Mouse (Mus musculus): ENCODE results near the gene Grid2. TPM values are rescaled to one million over a fixed set of nuclear protein-coding genes. Genes with fewer than 3 reads are reported as not detected.

Gene Grid2
- polyA plus RNA-seq, 1 experiment from 2014 or later = 1.3 TPM

DNA sequence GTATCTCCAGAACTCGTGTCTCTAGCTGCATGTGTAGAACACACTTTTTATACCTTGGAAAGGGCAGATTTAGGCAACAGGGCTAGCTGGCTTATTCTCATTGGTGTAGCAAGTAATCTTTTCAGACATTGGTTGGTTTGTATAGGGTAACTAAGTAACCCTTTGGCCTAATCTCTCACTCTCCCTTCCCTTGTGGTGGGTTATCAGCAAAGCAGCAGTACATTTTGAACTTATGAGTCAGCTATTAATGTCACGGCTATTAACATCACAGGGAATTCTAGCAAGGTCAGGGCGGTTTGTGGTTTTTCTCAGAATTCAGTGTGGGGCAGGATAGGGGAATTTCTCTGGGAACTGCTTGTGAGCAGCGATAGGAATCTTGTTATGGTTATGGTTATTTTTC, 1007.8 kb downstream of the Grid2 start:
- Histone ChIP-seq H3K9me3 (no peaks in the 10 kb centered on the region), H3K4me1 (no peaks in the 10 kb centered on the region), H3K36me3 (no peaks in the 10 kb centered on the region), H3K4me2 (no peak overlapping the region), H3K4me3 (no peak overlapping the region), H3K9ac (no peak overlapping the region), H3K27ac (no peak overlapping the region), H3K27me3 (no peaks in the 10 kb centered on the region)
- 95% methylated on average over 4 of the region's 4 CpGs for WGBS
- no peak for ATAC-seq (ENCODE audit: insufficient number of reproducible peaks, low FRiP score, low TSS enrichment, low read depth)

DNA sequence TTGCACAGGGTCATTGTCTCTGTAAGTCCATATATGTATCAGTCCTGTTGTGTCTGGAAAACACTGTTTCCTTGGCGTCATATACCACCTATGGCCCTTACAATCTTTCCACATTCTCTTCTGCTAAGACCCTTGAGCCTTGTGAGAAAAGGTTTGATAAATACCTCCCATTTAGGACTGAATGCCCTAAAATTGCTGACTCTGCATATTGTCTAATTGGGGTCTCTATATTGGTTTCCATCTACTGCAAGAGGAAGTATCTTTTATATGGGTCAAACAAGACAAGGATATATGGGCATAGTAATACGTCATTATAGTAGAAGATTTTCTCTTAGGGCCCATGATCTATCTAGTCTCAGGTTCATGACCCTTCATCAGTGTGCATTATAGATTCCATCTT, 1008.5 kb downstream of the Grid2 start:
- Histone ChIP-seq H3K4me1 (no peaks in the 10 kb centered on the region), H3K36me3 (no peaks in the 10 kb centered on the region), H3K27me3 (no peaks in the 10 kb centered on the region), H3K9ac (no peak overlapping the region), H3K4me3 (no peak overlapping the region), H3K27ac (no peak overlapping the region), H3K9me3 (no peaks in the 10 kb centered on the region), H3K4me2 (no peak overlapping the region)
- WGBS = 88% methylated on average over 2 of the region's 2 CpGs
- no peak for ATAC-seq (ENCODE audit: insufficient number of reproducible peaks, low FRiP score, low TSS enrichment, low read depth)

DNA sequence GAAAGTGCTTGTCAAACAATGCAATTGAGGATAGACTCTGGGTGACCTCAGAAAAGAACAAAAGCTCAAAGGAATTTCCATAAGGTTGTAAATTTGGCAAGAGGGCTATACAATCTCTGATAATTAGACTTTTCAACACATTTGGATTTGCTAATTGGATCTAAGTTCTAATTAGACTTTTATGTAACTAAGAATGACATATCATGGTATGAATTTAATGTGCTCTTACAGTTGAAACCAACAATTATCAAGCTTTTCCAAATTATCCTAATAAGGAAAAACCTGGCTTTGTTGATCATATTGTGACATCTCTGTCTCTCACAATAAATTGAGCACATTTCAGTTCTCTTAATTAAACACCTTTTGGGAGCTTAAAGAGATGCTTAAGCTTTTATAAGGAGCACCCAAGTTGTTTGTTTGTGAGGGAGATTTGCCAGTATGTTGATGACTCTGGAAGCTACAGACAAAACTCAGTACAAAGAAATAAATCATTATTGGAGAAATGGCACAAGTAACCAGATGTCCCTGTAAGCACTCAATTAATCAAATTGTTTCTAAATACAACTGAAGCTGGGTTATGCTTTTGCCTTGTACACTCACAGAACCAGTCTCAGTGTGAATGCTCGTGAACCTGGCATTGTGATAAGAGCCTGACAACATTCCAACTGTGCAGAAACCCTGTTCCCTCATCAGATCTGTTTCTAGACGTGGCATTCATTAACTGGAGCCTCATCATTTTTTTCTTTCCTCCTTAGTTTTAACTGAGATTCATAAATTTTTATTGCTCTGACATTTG, 1018.8 kb downstream of the Grid2 start:
- Histone ChIP-seq H3K27me3 (no peaks in the 10 kb centered on the region), H3K4me3 (no peak overlapping the region), H3K36me3 (no peaks in the 10 kb centered on the region), H3K27ac (no peak overlapping the region), H3K4me1 (no peaks in the 10 kb centered on the region), H3K9ac (no peak overlapping the region), H3K9me3 (no peaks in the 10 kb centered on the region), H3K4me2 (no peak overlapping the region)
- 26% methylated on average over 2 of the region's 2 CpGs for WGBS
- ATAC-seq (ENCODE audit: insufficient number of reproducible peaks, low FRiP score, low TSS enrichment, low read depth) = no peak

DNA sequence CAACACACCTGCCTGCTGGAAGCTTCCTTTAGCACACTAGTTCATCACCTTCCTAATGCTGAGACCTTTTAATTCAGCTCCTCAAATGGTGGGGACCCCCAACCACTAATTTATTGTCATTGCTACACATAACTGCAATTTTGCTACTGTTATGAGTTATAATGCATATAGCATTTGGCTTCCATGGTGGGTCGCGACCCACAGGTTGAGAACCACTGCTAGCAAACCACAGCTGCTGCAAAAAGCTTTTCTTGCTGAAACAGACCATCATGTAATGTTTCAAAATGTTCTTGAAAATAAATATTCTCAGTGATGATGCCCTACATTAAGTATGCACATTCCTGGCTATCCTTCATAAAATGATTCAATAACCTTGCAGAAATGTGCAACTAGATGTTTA, 1024.3 kb downstream of the Grid2 start:
- Histone ChIP-seq H3K9ac (no peak overlapping the region), H3K4me2 (no peak overlapping the region), H3K4me1 (no peaks in the 10 kb centered on the region), H3K36me3 (no peaks in the 10 kb centered on the region), H3K27ac (no peak overlapping the region), H3K4me3 (no peak overlapping the region), H3K9me3 (no peaks in the 10 kb centered on the region), H3K27me3 (no peaks in the 10 kb centered on the region)
- 81% methylated on average over 2 of the region's 2 CpGs for whole genome bisulfite sequencing
- ATAC-seq (ENCODE audit: insufficient number of reproducible peaks, low FRiP score, low TSS enrichment, low read depth) = no peak

DNA sequence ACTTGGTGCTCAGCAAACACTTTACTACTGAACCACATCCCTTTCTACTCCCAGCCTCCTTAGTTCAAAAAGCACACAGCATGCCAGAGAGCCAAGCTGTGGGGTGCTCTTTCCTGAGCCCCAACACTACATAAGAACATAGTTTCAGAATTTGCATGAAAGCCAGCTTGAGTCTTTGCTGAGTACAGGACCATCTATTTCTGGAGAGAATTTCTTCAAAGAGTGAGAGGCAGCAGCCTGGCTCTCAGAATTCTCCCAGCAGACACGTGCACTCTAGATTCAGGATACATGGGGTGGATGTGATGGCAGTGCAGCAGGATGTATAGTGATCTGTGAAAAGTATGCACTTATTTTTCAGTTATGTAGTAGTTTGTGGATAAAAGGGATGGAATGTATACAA, 1038.1 kb downstream of the Grid2 start:
- Histone ChIP-seq H3K27ac (no peak overlapping the region), H3K4me3 (no peak overlapping the region), H3K9me3 (no peaks in the 10 kb centered on the region), H3K36me3 (no peaks in the 10 kb centered on the region), H3K4me1 (no peaks in the 10 kb centered on the region), H3K4me2 (no peak overlapping the region), H3K9ac (no peak overlapping the region), H3K27me3 (no peaks in the 10 kb centered on the region)
- ATAC-seq (ENCODE audit: insufficient number of reproducible peaks, low FRiP score, low TSS enrichment, low read depth) = no peak
- WGBS = 82% methylated on average over 1 of the region's 1 CpGs

DNA sequence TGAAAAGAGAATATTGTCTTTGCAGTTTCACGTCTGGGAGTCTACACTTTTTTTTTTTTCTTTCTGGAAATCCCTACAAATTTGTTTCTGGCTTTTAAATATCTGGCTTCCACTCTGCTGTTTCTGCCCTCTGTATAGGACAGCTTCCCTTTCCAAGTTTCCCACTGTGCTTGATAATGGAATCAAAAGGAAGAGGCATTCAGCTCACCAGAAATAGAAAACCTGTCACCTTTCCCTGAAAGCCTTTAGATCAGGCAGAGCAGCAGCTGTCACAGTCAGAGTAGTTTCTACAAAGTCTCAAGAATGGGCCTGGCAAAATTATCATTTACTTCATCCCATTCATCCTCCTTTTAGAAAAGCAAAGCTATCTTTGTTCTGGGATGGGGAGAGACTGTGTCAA, 1042.0 kb downstream of the Grid2 start:
- 65% methylated on average over 1 of the region's 1 CpGs for WGBS
- ATAC-seq (ENCODE audit: insufficient number of reproducible peaks, low FRiP score, low TSS enrichment, low read depth) = no peak
- Histone ChIP-seq H3K4me2 (no peak overlapping the region), H3K27me3 (no peaks in the 10 kb centered on the region), H3K27ac (no peak overlapping the region), H3K36me3 (no peaks in the 10 kb centered on the region), H3K9me3 (no peaks in the 10 kb centered on the region), H3K4me3 (no peak overlapping the region), H3K9ac (no peak overlapping the region), H3K4me1 (no peaks in the 10 kb centered on the region)

DNA sequence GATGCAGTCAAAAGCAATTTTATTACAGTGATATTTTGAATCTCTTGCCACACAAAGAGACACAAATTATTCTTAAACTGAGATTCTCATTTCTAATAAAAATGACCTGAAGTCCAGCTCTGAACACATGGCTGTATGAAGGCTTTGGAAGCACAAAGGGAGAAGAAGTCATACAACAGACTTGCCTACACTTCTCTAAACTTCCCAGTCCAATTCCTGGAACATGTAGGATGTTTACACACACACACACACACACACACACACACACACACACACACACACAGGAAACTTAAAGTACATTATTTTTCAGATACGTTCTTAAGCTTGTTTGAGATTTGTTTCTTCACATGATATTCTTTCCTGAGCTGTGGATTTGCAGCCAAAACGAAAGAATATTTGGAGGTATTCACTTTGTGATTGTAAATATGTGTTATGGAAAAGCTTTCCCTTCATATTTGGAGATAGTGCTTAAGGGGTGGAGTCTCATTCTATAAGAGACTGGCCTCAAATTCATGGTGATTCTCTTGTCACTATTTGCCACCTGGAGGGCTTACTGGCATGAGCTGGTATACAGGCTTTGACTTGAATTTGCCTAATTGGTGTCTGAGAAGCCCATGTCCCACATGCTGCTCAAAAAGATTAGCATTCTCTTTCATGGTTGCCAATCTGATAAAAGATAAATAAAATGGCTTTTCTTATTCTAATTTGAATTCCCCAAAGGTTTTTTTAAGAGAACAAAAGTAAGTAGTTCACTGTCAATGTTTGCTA, 1049.2 kb downstream of the Grid2 start:
- Histone ChIP-seq H3K9ac (no peak overlapping the region), H3K27ac (no peak overlapping the region), H3K4me3 (no peak overlapping the region), H3K4me2 (no peak overlapping the region), H3K27me3 (no peaks in the 10 kb centered on the region), H3K36me3 (no peaks in the 10 kb centered on the region), H3K9me3 (no peaks in the 10 kb centered on the region), H3K4me1 (no peaks in the 10 kb centered on the region)
- WGBS = 62% methylated on average over 2 of the region's 2 CpGs
- no peak for ATAC-seq (ENCODE audit: insufficient number of reproducible peaks, low FRiP score, low TSS enrichment, low read depth)

DNA sequence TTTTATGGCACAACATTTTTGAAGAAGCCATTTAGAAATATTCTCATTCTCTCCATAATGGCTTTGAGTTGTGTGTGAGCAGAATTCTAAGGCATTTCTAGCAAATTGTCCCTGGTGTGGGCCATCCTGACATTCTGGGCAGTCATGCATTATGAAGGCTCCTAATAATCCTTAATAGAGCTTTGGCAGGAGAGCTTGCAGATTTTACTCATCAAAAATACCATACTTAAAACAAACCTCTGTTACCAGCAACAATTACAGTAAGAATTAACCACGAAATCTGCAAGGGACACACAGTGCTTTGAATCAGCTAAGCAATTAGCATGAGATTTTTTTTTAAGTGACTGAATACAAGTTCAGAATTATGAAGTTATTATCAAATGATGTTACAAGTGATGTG, 1053.0 kb downstream of the Grid2 start:
- no peak for ATAC-seq (ENCODE audit: insufficient number of reproducible peaks, low FRiP score, low TSS enrichment, low read depth)
- no peak overlapping the region for H3K4me2 ChIP-seq
- 75% methylated on average over 1 of the region's 1 CpGs for WGBS

DNA sequence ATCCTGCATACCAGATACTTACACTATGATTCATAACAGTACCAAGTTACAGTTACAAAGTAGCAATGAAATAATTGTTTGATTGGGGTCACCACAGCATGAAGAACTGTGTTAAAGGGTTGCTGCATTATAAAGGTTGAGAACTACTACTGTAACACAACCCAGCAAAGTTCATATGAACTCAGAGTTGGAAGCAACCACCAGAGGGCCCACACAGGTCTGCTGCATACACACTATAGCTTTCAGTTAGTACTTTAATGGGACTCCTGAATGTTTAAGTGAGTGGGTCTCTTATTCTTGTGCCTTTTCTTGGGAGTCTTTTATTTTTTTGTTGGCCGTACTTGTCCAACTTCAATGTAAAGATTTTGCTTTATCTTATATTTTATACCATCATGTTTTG, 1057.5 kb downstream of the Grid2 start:
- Histone ChIP-seq H3K4me3 (no peak overlapping the region), H3K9me3 (no peaks in the 10 kb centered on the region), H3K9ac (no peak overlapping the region), H3K4me2 (no peak overlapping the region), H3K27me3 (no peaks in the 10 kb centered on the region), H3K27ac (no peak overlapping the region), H3K36me3 (no peaks in the 10 kb centered on the region), H3K4me1 (no peaks in the 10 kb centered on the region)
- no peak for ATAC-seq (ENCODE audit: insufficient number of reproducible peaks, low FRiP score, low TSS enrichment, low read depth)
- 95% methylated on average over 1 of the region's 1 CpGs for WGBS

More for the DNA sequence above, 1053.0 kb downstream of the Grid2 start:
- no peak overlapping the region for H3K4me3 ChIP-seq
- H3K9ac ChIP-seq = no peak overlapping the region
- no peaks in the 10 kb centered on the region for H3K27me3 ChIP-seq
- no peaks in the 10 kb centered on the region for H3K4me1 ChIP-seq
- H3K36me3 ChIP-seq = no peaks in the 10 kb centered on the region
- H3K27ac ChIP-seq = no peak overlapping the region
- H3K9me3 ChIP-seq = no peaks in the 10 kb centered on the region

DNA sequence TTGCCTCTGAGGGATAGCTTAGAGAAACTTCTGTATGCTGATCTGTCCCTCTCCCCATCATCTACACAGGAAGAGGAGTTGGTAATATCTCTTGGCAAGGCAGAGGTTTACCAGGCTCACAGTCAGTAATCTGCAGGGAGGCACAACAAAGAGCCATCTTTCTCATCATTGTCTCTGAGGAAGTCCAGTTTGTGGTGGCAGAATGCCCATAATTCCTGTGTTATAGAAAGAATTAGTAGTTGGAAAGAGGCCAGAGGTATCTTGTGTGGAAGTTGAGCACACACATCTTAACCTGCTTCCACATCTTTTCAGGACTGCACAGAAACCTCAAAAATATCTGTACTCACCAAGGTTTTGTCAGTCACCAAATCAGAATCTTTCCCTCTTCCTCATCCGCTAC, 1071.3 kb downstream of the Grid2 start:
- H3K4me1 ChIP-seq = no peaks in the 10 kb centered on the region
- H3K4me3 ChIP-seq = no peak overlapping the region
- H3K9me3 ChIP-seq = no peaks in the 10 kb centered on the region
- no peak overlapping the region for H3K9ac ChIP-seq
- no peak for ATAC-seq (ENCODE audit: insufficient number of reproducible peaks, low FRiP score, low TSS enrichment, low read depth)
- H3K4me2 ChIP-seq = no peak overlapping the region
- H3K27me3 ChIP-seq = no peaks in the 10 kb centered on the region
- 92% methylated on average over 1 of the region's 1 CpGs for WGBS
- no peak overlapping the region for H3K27ac ChIP-seq
- H3K36me3 ChIP-seq = no peaks in the 10 kb centered on the region

DNA sequence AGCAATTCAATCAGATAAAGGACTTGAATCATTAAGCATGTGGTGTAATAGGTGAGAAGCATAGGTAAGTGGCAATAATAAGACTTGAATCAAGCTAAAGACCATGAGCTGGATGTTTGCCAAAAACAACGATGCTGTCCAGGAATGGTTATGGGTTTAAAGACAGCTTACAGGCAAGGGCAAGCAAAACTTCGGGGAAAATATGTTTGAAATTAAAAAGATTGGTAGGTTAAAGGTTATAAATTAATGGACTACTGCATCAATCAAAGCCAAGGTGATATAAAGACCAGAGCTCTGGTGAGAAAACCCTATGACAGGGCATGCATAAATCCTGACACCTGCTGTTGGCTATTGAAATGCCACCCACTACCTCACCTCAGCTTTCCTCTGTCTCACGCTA, 1072.2 kb downstream of the Grid2 start:
- Histone ChIP-seq H3K27me3 (no peaks in the 10 kb centered on the region), H3K27ac (no peak overlapping the region), H3K4me2 (no peak overlapping the region), H3K9ac (no peak overlapping the region), H3K9me3 (no peaks in the 10 kb centered on the region), H3K4me1 (no peaks in the 10 kb centered on the region), H3K36me3 (no peaks in the 10 kb centered on the region), H3K4me3 (no peak overlapping the region)
- WGBS = 49% methylated on average over 3 of the region's 3 CpGs
- no peak for ATAC-seq (ENCODE audit: insufficient number of reproducible peaks, low FRiP score, low TSS enrichment, low read depth)

DNA sequence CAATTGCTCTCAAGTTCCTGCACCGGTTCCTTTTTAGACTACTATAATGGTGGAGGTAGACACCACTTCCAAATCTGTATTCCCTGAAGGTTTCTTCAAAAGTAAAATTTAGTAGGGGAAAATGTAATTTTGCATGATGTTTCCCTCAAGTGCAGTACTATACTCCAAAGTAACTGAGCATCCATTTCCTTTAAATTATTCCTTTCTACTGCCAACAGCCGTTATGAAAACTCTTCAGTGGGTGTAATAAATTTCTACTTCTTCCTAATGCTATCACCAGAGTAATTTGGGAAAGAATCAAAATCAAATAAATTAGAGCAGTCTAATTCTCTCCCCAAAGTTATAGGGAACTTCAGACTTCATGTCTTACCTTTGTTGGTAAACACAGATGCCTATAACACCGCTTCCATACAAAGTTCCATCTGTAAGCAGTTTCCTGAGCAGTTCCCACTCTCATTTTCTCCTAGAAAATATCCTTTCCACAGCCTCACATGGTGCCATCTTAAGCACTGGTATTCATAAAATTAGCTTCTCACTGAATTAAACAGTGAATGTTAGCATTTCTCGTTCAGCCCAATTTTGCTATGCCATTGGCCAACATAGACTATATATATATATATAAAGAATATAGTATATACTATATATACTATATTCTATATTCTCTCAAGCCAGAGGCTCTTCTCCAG, 1142.9 kb downstream of the Grid2 start:
- Histone ChIP-seq H3K9me3 (no peaks in the 10 kb centered on the region), H3K4me3 (no peak overlapping the region), H3K27me3 (no peaks in the 10 kb centered on the region), H3K4me1 (no peaks in the 10 kb centered on the region), H3K9ac (no peak overlapping the region), H3K36me3 (no peaks in the 10 kb centered on the region), H3K27ac (no peak overlapping the region), H3K4me2 (no peak overlapping the region)
- no peak for ATAC-seq (ENCODE audit: insufficient number of reproducible peaks, low FRiP score, low TSS enrichment, low read depth)
- 82% methylated on average over 4 of the region's 4 CpGs for WGBS

Measured in limb, embryonic 15.5 days (tissue).